Mouse (Mus musculus) hindbrain, embryonic 10.5 days (tissue): ENCODE measurements at regions not wholly inside any gene's neighbourhood (a gene's known extent, or its start where the extent isn't known, plus 50 kb on each side); places are given as distances from the start of the nearest gene placed in this dataset.

Source experiments
- DNase-seq: peaks from one replicate; pipeline ENCODE4 v3.0.0-alpha.2; 2017; ENCODE audit warnings: low spot score
- H3K27ac ChIP-seq: fragments of 300-500 bp; sonication (generic); 2 replicates; pipeline ENCODE4 v1.5.1; 2016; ENCODE audit warnings: mild to moderate bottlenecking, moderate library complexity
- H3K27me3 ChIP-seq: fragments of 300-500 bp; sonication (generic); 2 replicates; pipeline ENCODE4 v1.6.1; 2016; ENCODE audit warnings: mild to moderate bottlenecking; ENCODE audit not compliant: poor library complexity, insufficient read depth, severe bottlenecking
- H3K36me3 ChIP-seq: fragments of 300-500 bp; sonication (generic); 2 replicates; pipeline ENCODE4 v1.6.1; 2016; ENCODE audit warnings: mild to moderate bottlenecking, moderate library complexity
- H3K4me1 ChIP-seq: fragments of 300-500 bp; sonication (generic); replicated peaks from 2 replicates; pipeline ENCODE4 v1.6.1; 2016; ENCODE audit warnings: mild to moderate bottlenecking
- H3K4me3 ChIP-seq: fragments of 300-500 bp; sonication (generic); 2 replicates; pipeline ENCODE4 v1.5.1; 2016; ENCODE audit warnings: mild to moderate bottlenecking, moderate library complexity
- H3K9me3 ChIP-seq: fragments of 300-500 bp; sonication (generic); 2 replicates; pipeline ENCODE4 v1.6.1; 2016; ENCODE audit warnings: mild to moderate bottlenecking, moderate library complexity
- WGBS: fragments of 180-500 bp; shearing (Covaris S2); methylation state at CpG from one replicate; pipeline ENCODE4 v1.1.7; 2016; 5-methylcytosine and 5-hydroxymethylcytosine counted together

DNA sequence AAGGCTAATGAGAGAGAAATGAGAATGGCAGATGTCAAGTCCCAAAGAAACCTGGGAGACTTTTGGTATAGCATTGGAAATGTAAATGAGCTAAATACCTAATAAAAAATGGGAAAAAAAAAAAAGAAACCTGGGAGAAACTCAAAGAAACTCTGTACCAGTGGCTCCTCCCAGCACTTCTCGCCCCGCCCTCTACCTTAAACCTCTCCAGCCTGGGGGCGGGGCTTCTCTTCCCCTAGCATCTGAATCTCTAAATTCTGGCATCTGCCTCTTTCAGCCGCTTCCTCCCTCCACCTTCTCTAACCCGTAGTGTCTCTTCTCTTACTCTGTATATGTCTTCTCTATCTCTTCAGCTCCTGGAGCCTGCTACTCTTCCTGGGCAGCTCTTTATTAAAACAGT, 53.2 kb downstream of the Gpr6 start:
- 65% methylated on average over 5 of the region's 5 CpGs for WGBS
- H3K4me3 ChIP-seq, result no peak overlapping the region
- no peak overlapping the region for H3K27ac ChIP-seq
- no peaks in the 10 kb centered on the region for H3K27me3 ChIP-seq
- H3K4me1 ChIP-seq, result peaks cover 3% of the 10 kb centered on the region
- H3K9me3 ChIP-seq, result 0 out of 2 replicates have a peak, but pooled peaks cover 4% of the 10 kb centered on the region
- DNase-seq, result no peak
- H3K36me3 ChIP-seq, result no peaks in the 10 kb centered on the region

DNA sequence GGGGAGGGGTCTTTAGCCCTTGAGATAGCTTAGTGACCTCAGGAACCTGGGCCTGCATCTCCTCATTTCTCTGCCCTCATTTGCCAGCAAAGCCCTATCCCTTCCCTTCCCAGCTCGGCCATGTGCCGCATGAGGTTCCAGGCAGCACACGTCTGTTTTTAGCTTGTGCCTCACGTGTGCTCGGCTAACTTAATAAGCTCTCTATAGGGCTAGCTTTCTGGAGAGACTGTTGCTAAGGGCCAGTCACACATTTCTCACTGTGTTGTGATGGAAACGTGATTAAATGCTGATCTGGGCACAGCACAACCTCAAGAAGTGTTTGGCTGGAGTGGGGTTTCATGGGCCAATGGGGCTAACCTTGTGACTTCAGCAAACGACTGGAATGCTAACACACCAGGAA, 55.5 kb downstream of the Gpr6 start:
- H3K27me3 ChIP-seq, result no peaks in the 10 kb centered on the region
- peaks cover 2% of the 10 kb centered on the region for H3K4me1 ChIP-seq
- H3K27ac ChIP-seq, result no peak overlapping the region
- 55% methylated on average over 7 of the region's 7 CpGs for WGBS
- H3K9me3 ChIP-seq, result no peaks in the 10 kb centered on the region
- DNase-seq, result no peak
- no peak overlapping the region for H3K4me3 ChIP-seq
- no peaks in the 10 kb centered on the region for H3K36me3 ChIP-seq

DNA sequence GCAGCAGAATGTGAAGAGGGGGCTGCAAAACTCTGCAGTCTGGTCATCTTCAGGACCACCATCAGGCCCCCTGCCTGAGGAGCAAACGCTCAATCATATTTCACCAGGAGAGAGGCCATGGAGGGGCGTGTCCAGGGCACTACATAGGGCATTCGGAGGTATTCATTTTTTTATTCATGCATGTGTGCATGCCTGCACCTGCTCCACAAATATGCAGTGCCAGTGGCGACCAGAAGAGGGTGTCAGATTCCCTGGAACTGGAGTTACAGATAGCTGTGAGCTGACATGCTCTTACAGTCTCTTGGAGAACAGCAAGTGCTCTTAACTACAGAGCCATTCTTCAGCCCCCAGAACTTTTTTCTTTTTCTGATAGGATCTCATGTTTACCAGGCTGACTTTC, 56.4 kb downstream of the Gpr6 start:
- H3K9me3 ChIP-seq, result no peaks in the 10 kb centered on the region
- H3K27me3 ChIP-seq, result no peaks in the 10 kb centered on the region
- H3K27ac ChIP-seq, result no peak overlapping the region
- peaks cover 2% of the 10 kb centered on the region for H3K4me1 ChIP-seq
- DNase-seq, result peak; percentile 76
- no peaks in the 10 kb centered on the region for H3K36me3 ChIP-seq
- 35% methylated on average over 4 of the region's 4 CpGs for WGBS
- no peak overlapping the region for H3K4me3 ChIP-seq

DNA sequence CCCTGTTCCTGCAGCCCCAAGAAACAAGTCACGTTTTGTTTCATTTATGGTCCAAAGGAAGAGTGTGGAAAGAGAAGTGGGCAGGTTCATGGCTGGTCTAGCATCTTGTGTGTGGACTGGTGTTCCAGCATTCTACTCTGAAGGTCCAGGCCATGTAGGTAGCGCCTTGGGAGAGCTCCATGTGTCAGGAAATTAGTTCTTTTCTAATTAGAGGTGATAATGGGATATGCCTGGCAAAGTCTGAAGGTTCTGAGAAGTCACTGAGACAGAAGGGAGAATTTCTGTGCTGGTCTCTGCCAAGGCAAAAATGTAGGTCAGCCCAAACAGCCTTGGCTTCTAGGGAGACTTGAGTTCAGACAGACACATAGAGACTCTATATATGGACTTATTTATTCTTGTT, 61.5 kb downstream of the Gpr6 start:
- no peaks in the 10 kb centered on the region for H3K36me3 ChIP-seq
- DNase-seq, result no peak
- peaks cover 2% of the 10 kb centered on the region; the same call in 1 of the 2 replicates for H3K4me1 ChIP-seq
- no peaks in the 10 kb centered on the region for H3K27me3 ChIP-seq
- no peaks in the 10 kb centered on the region for H3K9me3 ChIP-seq
- WGBS, result 87% methylated on average over 2 of the region's 2 CpGs
- no peak overlapping the region for H3K4me3 ChIP-seq
- H3K27ac ChIP-seq, result no peak overlapping the region

DNA sequence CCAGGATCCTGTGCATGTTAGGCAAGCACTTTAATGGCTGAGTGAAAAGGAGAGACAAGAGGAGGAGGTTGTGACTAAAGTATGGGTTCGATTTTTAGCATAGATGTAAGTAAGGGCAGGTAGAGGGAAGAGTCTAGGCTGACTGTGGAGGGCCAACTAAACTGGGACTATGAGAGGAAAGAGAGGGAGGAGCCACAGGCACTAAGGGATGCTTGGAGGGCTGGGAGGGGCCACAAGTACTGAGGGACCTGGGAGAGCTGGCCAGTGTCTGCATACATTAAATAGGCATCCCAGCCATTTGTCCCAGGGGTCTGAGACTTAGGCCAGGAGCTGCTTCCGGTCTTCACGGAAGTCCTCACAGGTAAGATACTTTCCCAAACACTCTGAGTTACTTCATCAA, 64.2 kb downstream of the Gpr6 start:
- DNase-seq, result no peak
- no peak overlapping the region for H3K4me3 ChIP-seq
- 85% methylated on average over 3 of the region's 3 CpGs for WGBS
- no peaks in the 10 kb centered on the region for H3K27me3 ChIP-seq
- no peaks in the 10 kb centered on the region for H3K36me3 ChIP-seq
- H3K4me1 ChIP-seq, result no peaks in the 10 kb centered on the region
- H3K27ac ChIP-seq, result no peak overlapping the region
- no peaks in the 10 kb centered on the region for H3K9me3 ChIP-seq

DNA sequence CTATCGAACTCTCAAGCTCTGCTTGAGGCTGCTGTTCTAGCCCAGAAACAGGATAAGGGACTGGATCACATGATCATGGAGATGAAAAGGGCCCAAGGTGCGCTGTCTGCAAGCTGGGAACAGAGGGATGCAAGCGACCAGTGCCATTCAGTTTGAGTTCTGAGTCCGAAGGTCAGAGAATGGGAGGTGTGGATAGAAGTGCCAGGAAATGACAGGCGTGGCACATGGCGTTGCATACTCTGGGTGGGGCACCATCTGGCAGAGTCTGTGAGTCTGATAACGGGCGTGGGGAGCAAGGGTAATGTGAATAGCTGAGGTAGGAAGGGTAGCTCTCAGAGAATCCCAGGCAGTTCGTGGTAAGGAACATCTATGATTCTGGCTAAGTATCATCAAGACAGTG, 65.5 kb downstream of the Gpr6 start:
- no peak for DNase-seq
- Histone ChIP-seq H3K36me3 (no peaks in the 10 kb centered on the region), H3K4me1 (no peaks in the 10 kb centered on the region), H3K9me3 (no peaks in the 10 kb centered on the region), H3K4me3 (no peak overlapping the region), H3K27ac (no peak overlapping the region), H3K27me3 (no peaks in the 10 kb centered on the region)
- WGBS, result 85% methylated on average over 9 of the region's 9 CpGs

DNA sequence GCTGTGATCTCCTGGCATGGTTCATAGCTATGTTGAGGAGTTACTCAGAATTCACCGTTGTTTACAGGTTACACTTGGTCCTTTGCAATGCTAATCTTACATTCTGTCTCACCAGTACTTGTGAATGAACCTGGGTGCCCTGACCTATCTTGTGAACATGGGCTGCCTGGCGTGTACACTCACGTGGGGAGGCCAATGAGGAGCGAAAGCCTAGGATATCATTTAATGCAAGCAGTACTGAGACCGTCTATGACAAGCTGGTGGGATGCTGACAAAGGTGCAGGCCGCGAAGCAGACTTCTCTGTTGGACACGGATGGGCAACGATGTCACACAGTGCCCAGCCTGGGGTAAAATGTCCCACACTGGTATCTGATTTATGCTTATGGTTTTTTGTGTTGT, 66.3 kb downstream of the Gpr6 start:
- no peak overlapping the region for H3K4me3 ChIP-seq
- H3K4me1 ChIP-seq, result no peaks in the 10 kb centered on the region
- 90% methylated on average over 9 of the region's 9 CpGs for WGBS
- no peaks in the 10 kb centered on the region for H3K9me3 ChIP-seq
- no peak for DNase-seq
- H3K27ac ChIP-seq, result no peak overlapping the region
- no peaks in the 10 kb centered on the region for H3K36me3 ChIP-seq
- no peaks in the 10 kb centered on the region for H3K27me3 ChIP-seq

DNA sequence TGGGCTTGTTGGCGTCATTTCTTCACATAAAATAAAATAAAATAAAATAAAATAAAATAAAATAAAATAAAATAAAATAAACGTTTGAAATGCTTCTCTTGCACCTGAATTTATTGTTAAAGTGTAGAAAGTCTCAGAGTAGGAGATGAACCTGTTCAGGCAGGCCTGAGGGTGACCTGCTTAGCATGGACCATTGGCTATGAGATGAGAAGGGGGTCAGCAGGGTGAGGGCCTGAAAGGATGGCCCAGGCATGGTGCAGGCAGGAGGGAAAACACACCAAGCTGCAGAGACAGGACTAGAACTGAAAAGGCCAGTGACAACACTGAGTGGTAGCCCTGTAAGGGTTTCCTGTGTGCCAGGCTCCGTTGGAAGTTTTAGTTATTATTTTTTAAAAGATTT, 67.3 kb downstream of the Gpr6 start:
- Histone ChIP-seq H3K9me3 (no peaks in the 10 kb centered on the region), H3K4me3 (no peak overlapping the region), H3K27me3 (no peaks in the 10 kb centered on the region), H3K27ac (no peak overlapping the region), H3K36me3 (no peaks in the 10 kb centered on the region), H3K4me1 (no peaks in the 10 kb centered on the region)
- DNase-seq, result no peak
- 55% methylated on average over 3 of the region's 3 CpGs for WGBS

DNA sequence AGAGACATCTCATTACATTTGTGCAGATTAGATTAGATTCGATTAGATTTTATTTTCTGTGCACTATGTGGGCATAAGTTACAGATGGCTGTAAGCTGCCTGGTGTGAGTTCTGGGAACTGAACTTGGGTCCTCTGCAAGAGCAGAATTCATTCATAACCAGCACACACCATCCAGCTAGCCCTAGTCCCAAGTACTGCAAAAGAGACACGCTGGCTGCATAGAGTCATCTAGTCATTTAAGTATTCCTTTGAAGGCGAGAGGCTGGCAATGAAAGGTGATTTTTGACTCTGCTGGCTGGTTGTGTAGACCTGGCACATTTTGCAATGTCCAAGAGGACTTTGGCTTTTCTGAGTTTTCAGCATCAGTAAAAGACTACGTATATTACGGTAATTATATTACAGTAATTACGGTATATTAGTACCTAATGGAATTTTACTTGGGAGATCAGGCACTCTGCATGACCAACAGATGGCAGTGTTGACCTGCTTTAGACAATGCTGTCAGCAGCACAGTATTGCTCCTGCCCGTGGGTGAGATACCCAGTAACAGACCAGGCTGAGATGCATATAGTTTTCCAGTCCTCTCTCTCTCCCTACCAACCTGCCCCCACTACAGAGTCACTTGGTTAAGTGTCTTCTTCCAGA, 67.9 kb downstream of the Gpr6 start:
- Histone ChIP-seq H3K27me3 (no peaks in the 10 kb centered on the region), H3K36me3 (no peaks in the 10 kb centered on the region), H3K4me1 (no peaks in the 10 kb centered on the region; the same call in 1 of the 2 replicates), H3K9me3 (no peaks in the 10 kb centered on the region), H3K27ac (no peak overlapping the region), H3K4me3 (no peak overlapping the region)
- WGBS, result 27% methylated on average over 7 of the region's 7 CpGs
- peak; percentile 77 for DNase-seq

DNA sequence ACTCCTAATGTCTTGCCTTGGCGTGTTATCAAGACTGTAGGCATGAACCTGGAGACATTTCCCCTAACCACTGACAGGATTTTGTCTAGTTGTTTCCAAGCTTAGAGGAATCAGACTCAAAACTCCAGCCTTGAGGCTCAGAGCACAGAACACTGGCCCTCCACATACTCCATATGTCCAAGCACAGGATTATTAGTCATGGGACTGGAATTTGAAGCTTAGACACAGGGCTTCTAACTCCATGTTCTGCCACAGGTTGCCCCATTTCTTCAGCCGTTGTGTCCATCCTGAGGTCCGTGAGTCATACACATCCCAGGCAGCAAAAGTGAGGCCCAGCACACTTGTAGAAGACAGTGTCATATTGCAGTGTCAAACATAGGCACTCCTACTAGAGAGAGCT, 68.9 kb downstream of the Gpr6 start:
- Histone ChIP-seq H3K9me3 (no peaks in the 10 kb centered on the region), H3K36me3 (no peaks in the 10 kb centered on the region), H3K27ac (no peak overlapping the region), H3K4me3 (no peak overlapping the region), H3K4me1 (no peaks in the 10 kb centered on the region; the same call in 1 of the 2 replicates), H3K27me3 (no peaks in the 10 kb centered on the region)
- 83% methylated on average over 3 of the region's 3 CpGs for WGBS
- DNase-seq, result no peak

DNA sequence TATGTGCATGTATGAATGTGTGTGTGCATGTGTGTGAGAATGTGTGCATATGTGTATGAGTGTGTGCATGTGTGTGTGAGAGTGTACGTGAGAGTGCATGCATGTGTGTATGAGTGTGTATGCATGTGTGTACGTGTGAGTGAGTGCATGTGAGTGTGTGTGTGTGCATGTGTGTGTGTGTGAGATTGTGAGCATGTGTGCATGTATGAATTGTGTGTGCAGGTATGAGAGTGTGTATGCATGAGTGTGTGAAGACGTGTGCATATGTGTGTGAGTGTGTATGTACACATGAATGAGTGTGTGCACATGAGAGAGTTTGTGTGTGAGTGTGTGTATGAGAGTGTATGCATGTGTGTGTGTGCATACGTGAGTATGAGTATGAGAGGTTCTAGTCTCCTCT, 71.1 kb downstream of the Gpr6 start:
- Histone ChIP-seq H3K4me3 (no peak overlapping the region), H3K36me3 (no peaks in the 10 kb centered on the region), H3K27me3 (no peaks in the 10 kb centered on the region), H3K4me1 (no peaks in the 10 kb centered on the region; the same call in 1 of the 2 replicates), H3K27ac (no peak overlapping the region), H3K9me3 (no peaks in the 10 kb centered on the region)
- 88% methylated on average over 4 of the region's 4 CpGs for WGBS
- DNase-seq, result no peak

DNA sequence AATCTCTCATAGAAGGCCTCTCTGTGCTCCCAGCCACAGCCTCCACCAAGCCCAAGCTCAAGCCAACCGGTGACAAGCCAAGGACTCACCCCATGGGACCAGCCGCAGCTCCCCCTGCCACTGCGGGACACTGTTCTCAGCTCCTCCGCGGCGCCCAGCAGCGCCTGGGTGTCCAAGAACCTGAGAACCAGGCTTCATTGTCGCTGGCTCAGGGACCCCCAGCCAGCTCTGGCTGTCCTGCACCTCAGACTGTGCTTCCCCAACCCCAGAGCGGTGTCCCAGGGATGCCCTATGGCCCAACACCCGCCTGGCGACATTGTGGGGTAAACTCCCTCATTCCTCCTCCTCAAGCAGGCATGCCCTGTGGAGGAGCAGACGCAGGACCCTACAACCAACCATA, 72.6 kb downstream of the Gpr6 start:
- no peak for DNase-seq
- no peaks in the 10 kb centered on the region for H3K9me3 ChIP-seq
- WGBS, result 82% methylated on average over 12 of the region's 12 CpGs

DNA sequence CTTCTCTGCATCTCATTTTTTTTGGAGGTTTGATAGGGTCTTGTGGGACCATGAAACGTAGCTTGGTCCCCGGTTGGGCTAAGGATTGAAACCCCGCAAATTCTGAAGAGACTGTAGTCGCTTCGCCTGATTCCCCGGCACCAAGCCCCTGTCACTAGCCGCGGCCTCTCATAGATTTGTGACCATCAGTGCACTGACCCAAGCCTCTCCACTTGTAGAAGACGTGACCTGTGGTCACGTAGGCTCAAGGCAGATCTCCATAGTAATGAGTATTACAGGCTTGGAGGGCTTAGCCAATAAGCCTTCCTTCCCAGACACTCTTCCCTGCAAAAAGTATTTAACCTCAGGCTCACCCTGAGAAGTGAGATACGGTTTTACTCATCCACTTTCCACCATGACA, 73.3 kb downstream of the Gpr6 start:
- Histone ChIP-seq H3K4me3 (no peak overlapping the region), H3K36me3 (no peaks in the 10 kb centered on the region), H3K9me3 (no peaks in the 10 kb centered on the region), H3K4me1 (no peaks in the 10 kb centered on the region; the same call in 1 of the 2 replicates), H3K27me3 (no peaks in the 10 kb centered on the region), H3K27ac (no peak overlapping the region)
- WGBS, result 90% methylated on average over 11 of the region's 11 CpGs
- no peak for DNase-seq

More for the DNA sequence above, 72.6 kb downstream of the Gpr6 start:
- Histone ChIP-seq H3K27me3 (no peaks in the 10 kb centered on the region), H3K27ac (peak overlapping the region; percentile 40), H3K4me3 (no peak overlapping the region), H3K36me3 (no peaks in the 10 kb centered on the region), H3K4me1 (no peaks in the 10 kb centered on the region; the same call in 1 of the 2 replicates)

DNA sequence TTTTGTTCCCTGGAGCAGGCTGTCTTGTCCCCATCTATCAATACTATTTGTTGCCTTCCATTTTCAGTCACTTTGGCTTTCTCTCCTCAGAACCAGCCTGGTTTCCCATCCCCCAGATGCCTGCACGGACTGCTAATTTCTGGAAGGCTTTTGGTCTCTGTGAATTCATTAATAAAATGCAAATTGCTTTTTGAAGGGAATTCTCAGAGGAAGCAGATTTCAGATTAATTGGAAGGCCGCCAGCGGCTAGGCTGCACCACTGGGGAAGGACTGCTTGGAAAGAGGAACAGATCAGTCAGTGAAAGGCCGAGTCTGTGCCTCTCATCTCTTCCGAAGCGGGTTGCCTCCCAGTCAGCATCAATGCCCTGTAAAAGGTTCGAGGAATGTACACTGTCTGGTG, 73.8 kb downstream of the Gpr6 start:
- 72% methylated on average over 7 of the region's 7 CpGs for WGBS

More for the DNA sequence above, 73.8 kb downstream of the Gpr6 start:
- no peak overlapping the region for H3K27ac ChIP-seq
- no peaks in the 10 kb centered on the region; the same call in 1 of the 2 replicates for H3K4me1 ChIP-seq
- no peaks in the 10 kb centered on the region for H3K36me3 ChIP-seq
- DNase-seq, result no peak
- H3K9me3 ChIP-seq, result no peaks in the 10 kb centered on the region
- H3K27me3 ChIP-seq, result no peaks in the 10 kb centered on the region
- no peak overlapping the region for H3K4me3 ChIP-seq
